Mouse (Mus musculus): Measurements from ENCODE around the gene Ltb4r2. TPM values are rescaled to one million over a fixed set of nuclear protein-coding genes. Genes with fewer than 3 reads are reported as not detected.

Gene Ltb4r2
- total and polyA plus RNA-seq, 3 experiments = 0.04 to 0.05 TPM; not detected in 1

DNA sequence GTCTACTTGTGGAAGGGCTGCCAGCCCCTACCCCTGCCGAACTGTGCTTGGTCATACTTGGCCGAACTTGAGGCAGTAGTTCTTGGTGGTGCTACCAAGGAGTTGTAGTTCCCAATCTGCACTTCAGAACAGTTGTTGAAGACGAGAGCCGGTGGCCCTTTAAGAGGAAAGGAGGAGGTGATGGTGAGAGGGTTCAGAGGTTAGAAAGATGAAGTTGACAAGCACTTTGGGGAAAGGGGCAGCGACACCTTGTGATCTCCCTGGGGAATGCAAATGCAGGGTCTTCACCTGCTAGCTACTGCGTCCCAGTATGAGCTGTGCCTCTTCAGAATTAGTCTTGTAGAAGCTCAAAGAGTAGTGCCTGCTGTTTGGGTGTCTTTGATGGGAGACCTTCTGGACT lies 24.0 kb downstream of the Ltb4r2 start:
- Histone ChIP-seq H3K79me2 (replicated peaks; ENCODE audit: control insufficient read depth, extremely low read depth, insufficient read depth, poor library complexity, severe bottlenecking) (no peaks in the 10 kb centered on the region), H3K27me3 (replicated peaks) (peaks cover 50% of the 10 kb centered on the region), H3K27ac (ENCODE audit: insufficient read depth, low read depth) (no peak overlapping the region), H3K4me1 (ENCODE audit: control insufficient read depth in 1 of 2, insufficient read depth in 2 of 2) (peaks cover 3 to 8% of the 10 kb centered on the region in 2 experiments; a peak in 2 of 4 replicates), H3K36me3 (replicated peaks in 1 of 2; ENCODE audit: control insufficient read depth in 1 of 2, insufficient read depth in 1 of 2, low read length in 1 of 2) (no peaks in the 10 kb centered on the region), H3K9me3 (replicated peaks; ENCODE audit: low read length) (no peaks in the 10 kb centered on the region), H3K4me3 (replicated peaks in 1 of 3; ENCODE audit: low read depth in 2 of 3, low read length in 2 of 3, poor library complexity in 1 of 3) (no peak overlapping the region), H3K9ac (ENCODE audit: insufficient read depth, low read depth) (no peak overlapping the region), H3K4me2 (ENCODE audit: insufficient read depth, low read depth, poor library complexity, severe bottlenecking) (no peak overlapping the region)
- in situ Hi-C loops (cut with MboI; ENCODE audit: low pct_ligation_motif_present, low pct_unique_long_range_greater_than_20kb, low sequenced_read_pairs) (no loop called here), dilution Hi-C loops (cut with MboI; ENCODE audit: extremely low pct_ligation_motif_present, extremely low pct_unique_long_range_greater_than_20kb, low sequenced_read_pairs) (no loop called here)
- TF ChIP-seq MYC (IDR thresholded peaks at IDR 0.05; ENCODE audit: low read depth, low read length) (no peak), RAD21 (IDR thresholded peaks at IDR 0.05; ENCODE audit: low read depth, low read length) (peak; percentile 31), CTCF (conservative IDR thresholded peaks at IDR 0.05 in 1 of 2, IDR thresholded peaks at IDR 0.05 in 1 of 2; ENCODE audit: low read depth in 2 of 2, low read length in 2 of 2) (peak in 1 of 2 experiments; percentile 52; a peak in 2 of 4 replicates)
- DNase-seq (ENCODE audit: extremely low read depth) = peak; percentile 24

DNA sequence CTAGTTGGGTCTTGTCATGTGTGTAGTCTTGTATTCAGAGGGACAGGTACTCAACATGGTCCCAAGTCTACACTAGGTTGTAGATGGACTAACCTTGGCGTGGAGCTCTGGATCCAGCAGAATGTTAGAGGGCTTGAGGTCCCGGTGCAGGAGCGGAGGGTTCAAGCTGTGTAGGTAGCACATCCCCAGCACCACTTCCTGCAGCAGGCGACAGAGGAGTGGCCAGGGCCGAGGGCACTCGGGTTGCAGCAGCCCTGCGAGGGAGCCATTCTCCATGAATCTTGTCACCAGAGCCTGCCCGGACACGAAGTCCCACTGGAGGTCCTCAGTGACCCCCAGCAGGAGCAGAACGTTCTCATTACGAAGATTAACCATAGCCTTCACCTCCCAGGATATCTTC lies 26.5 kb downstream of the Ltb4r2 start:
- Histone ChIP-seq H3K79me2 (replicated peaks; ENCODE audit: control insufficient read depth, extremely low read depth, insufficient read depth, poor library complexity, severe bottlenecking) (no peaks in the 10 kb centered on the region), H3K9me3 (replicated peaks; ENCODE audit: low read length) (no peaks in the 10 kb centered on the region), H3K27me3 (replicated peaks) (peaks cover 42% of the 10 kb centered on the region), H3K36me3 (replicated peaks in 1 of 2; ENCODE audit: control insufficient read depth in 1 of 2, insufficient read depth in 1 of 2, low read length in 1 of 2) (no peaks in the 10 kb centered on the region), H3K4me2 (ENCODE audit: insufficient read depth, low read depth, poor library complexity, severe bottlenecking) (no peak overlapping the region), H3K4me3 (replicated peaks in 1 of 3; ENCODE audit: low read depth in 2 of 3, low read length in 2 of 3, poor library complexity in 1 of 3) (no peak overlapping the region), H3K9ac (ENCODE audit: insufficient read depth, low read depth) (no peak overlapping the region), H3K27ac (ENCODE audit: insufficient read depth, low read depth) (no peak overlapping the region), H3K4me1 (ENCODE audit: control insufficient read depth in 1 of 2, insufficient read depth in 2 of 2) (peaks cover 0 to 3% of the 10 kb centered on the region in 2 experiments; a peak in 1 of 4 replicates)
- no peak for TF ChIP-seq E2F4 (IDR thresholded peaks at IDR 0.05; ENCODE audit: insufficient replicate concordance, low read depth, low read length)
- in situ Hi-C loops (cut with MboI; ENCODE audit: low pct_ligation_motif_present, low pct_unique_long_range_greater_than_20kb, low sequenced_read_pairs) = no loop called here
- dilution Hi-C loops (cut with MboI; ENCODE audit: extremely low pct_ligation_motif_present, extremely low pct_unique_long_range_greater_than_20kb, low sequenced_read_pairs) = no loop called here
- DNase-seq (ENCODE audit: extremely low read depth) = no peak

DNA sequence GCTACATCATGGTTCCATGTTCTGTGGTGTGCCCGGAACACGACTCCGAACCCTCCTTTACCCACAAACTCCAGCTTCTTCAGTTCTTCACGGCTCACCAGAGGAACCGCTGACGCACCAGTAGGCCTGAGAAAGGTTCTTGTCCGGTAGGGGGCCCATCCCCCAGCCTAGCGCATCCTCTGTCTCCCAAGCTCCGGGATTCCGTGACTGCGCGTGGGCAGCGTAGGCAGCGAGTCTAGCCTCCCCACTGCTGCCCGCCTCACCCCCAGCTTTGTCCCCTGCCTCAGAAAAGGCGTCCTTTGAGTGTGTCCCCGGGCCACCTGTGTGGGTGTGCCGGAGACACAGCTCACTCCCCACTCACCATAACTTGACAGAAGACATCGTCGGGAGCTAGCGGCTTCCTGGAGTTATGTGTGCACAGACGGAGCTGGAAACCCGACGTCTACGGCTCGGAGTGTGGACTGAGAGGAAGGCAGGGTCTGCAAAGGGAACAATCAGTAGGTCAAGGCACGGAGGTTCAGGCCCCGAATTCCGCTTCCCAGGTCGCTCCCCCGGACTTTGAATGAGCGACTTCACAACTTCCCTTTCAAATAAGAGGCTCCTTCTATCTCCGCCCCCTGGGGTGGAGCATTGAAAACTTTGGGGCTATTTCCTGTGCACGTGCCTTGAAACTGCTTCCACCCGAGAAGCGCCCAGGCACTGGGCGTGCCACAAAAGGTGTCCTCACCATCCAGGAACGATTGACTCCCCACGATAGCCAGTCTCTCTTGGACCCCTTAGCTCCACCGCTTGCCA lies 27.2 kb downstream of the Ltb4r2 start, which contains the start of gene Ripk3:
Gene Ripk3 (minus strand): TSS at position 610 of the 795 bp plus-strand sequence.
- DNase-seq (ENCODE audit: extremely low read depth) = no peak
- in situ Hi-C loops (cut with MboI; ENCODE audit: low pct_ligation_motif_present, low pct_unique_long_range_greater_than_20kb, low sequenced_read_pairs) = no loop called here
- peaks cover 37% of the 10 kb centered on the region for H3K27me3 ChIP-seq (replicated peaks)
- peaks cover 0 to 3% of the 10 kb centered on the region in 2 experiments; a peak in 1 of 4 replicates for H3K4me1 ChIP-seq (ENCODE audit: control insufficient read depth in 1 of 2, insufficient read depth in 2 of 2)
- dilution Hi-C loops (cut with MboI; ENCODE audit: extremely low pct_ligation_motif_present, extremely low pct_unique_long_range_greater_than_20kb, low sequenced_read_pairs) = no loop called here
- no peaks in the 10 kb centered on the region for H3K79me2 ChIP-seq (replicated peaks; ENCODE audit: control insufficient read depth, extremely low read depth, insufficient read depth, poor library complexity, severe bottlenecking)
- H3K36me3 ChIP-seq (replicated peaks in 1 of 2; ENCODE audit: control insufficient read depth in 1 of 2, insufficient read depth in 1 of 2, low read length in 1 of 2) = no peaks in the 10 kb centered on the region
- H3K9me3 ChIP-seq (replicated peaks; ENCODE audit: low read length) = no peaks in the 10 kb centered on the region
- TF ChIP-seq ELF1 (IDR thresholded peaks at IDR 0.05; ENCODE audit: low read depth, low read length) = no peak
- peak; percentile 75 for TF ChIP-seq BHLHE40 (IDR thresholded peaks at IDR 0.05; ENCODE audit: low read depth, low read length)
- H3K4me2 ChIP-seq (ENCODE audit: insufficient read depth, low read depth, poor library complexity, severe bottlenecking) = peak within 1 kb of the TSS; percentile 30; the same call in 1 of the 2 replicates
- no peak within 1 kb of the TSS for H3K9ac ChIP-seq (ENCODE audit: insufficient read depth, low read depth)
- no peak within 1 kb of the TSS for H3K4me3 ChIP-seq (replicated peaks in 1 of 3; ENCODE audit: low read depth in 2 of 3, low read length in 2 of 3, poor library complexity in 1 of 3)
- H3K27ac ChIP-seq (ENCODE audit: insufficient read depth, low read depth) = no peak within 1 kb of the TSS
